Mouse (Mus musculus): ENCODE measurements around the gene 2300009A05Rik.

DNA sequence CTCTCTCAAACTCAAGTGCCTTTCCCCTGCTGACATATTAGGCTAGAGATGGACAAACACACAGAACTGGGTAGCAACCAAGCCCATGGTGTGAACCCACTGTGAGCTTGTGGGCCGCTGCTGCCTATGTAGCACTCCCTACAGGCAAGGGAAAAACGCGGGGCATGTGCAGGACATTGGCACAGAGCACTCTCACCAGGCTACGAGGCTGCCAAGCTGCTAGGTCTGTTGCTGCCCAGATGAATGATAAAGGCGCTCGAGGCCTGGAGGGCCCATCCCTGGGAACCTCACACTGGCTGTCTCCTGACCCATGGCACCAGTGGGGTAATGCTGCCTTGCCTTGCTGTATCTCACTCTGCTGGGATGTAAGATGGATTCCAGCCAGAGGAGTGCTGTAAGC is 53.0 kb downstream of the 2300009A05Rik start:
- TF ChIP-seq CTCF (IDR thresholded peaks at IDR 0.05; ENCODE audit: control insufficient read depth, insufficient read depth, insufficient read length) (no peak), MAX (IDR thresholded peaks at IDR 0.05) (no peak), USF1 (IDR thresholded peaks at IDR 0.05; ENCODE audit: low read depth) (no peak), MYOD1 (IDR thresholded peaks at IDR 0.05; ENCODE audit: control insufficient read depth, insufficient read length, low read depth) (no peak), MYOG (IDR thresholded peaks at IDR 0.05; ENCODE audit: control insufficient read depth, extremely low read depth, insufficient read length) (no peak)
